16 mouse cellular contexts compared by ENCODE assay signal in genomic region chrX:101377076-101377475, GRCm38 (mm10). TPM values are rescaled to one million over a fixed set of nuclear protein-coding genes. Genes with fewer than 3 reads are reported as not detected.
DNase-seq lines count a peak whose midpoint lies in the region; ATAC-seq and TF ChIP-seq lines count a peak whose summit lies in the region.
"Had no signal": no experiment of that assay in that cellular context is flagged by ENCODE, and none has a peak within 500 bp of the region (broad histone marks: within the 10 kb centered on the region; RNA-seq: fewer than 3 reads in every experiment).

No protein-coding gene starts in this region.

- H3K27me3 ChIP-seq in testis, adult 2 months (ENCODE audit: control insufficient read depth, insufficient read depth, low read length): no peaks in the 10 kb centered on the region
- H3K27me3 ChIP-seq in liver, embryonic 15.5 days: peaks cover 7% of the 10 kb centered on the region
- H3K27me3 ChIP-seq: hindbrain, embryonic 15.5 days had no signal

- peak overlapping the region; percentile 14; the same call in 1 of the 2 replicates for H3K4me3 ChIP-seq in testis, adult 2 months (ENCODE audit: control insufficient read depth, low read depth, low read length)
- H3K4me3 ChIP-seq in liver, embryonic 15.5 days (replicated peaks): peak overlapping the region; percentile 32
- H3K4me3 ChIP-seq: embryonic facial prominence, embryonic 15.5 days; hindbrain, embryonic 15.5 days; limb, embryonic 10.5 days; neural tube, embryonic 15.5 days had no signal

- H3K36me3 ChIP-seq in testis, adult 2 months (ENCODE audit: control insufficient read depth, insufficient read depth, low read length): no peaks in the 10 kb centered on the region
- no peaks in the 10 kb centered on the region for H3K36me3 ChIP-seq in liver, embryonic 15.5 days (replicated peaks)
- H3K36me3 ChIP-seq: embryonic facial prominence, embryonic 15.5 days; hindbrain, embryonic 15.5 days; limb, embryonic 10.5 days; neural tube, embryonic 15.5 days had no signal

- no peaks in the 10 kb centered on the region for H3K9me3 ChIP-seq in liver, embryonic 15.5 days (replicated peaks)
- H3K9me3 ChIP-seq: embryonic facial prominence, embryonic 15.5 days; hindbrain, embryonic 15.5 days; limb, embryonic 10.5 days; neural tube, embryonic 15.5 days had no signal

- no peak for TF ChIP-seq CTCF in testis, adult 2 months (IDR thresholded peaks at IDR 0.05; ENCODE audit: control insufficient read depth, insufficient read depth, insufficient replicate concordance, low read depth, low read length)

- H3K4me2 ChIP-seq in liver, embryonic 15.5 days: no peak overlapping the region
- H3K4me2 ChIP-seq: embryonic facial prominence, embryonic 15.5 days; hindbrain, embryonic 15.5 days; neural tube, embryonic 15.5 days had no signal

- ATAC-seq in liver, embryonic 15.5 days (ENCODE audit: insufficient read depth): peak; percentile 72

- no peak overlapping the region for H3K27ac ChIP-seq in testis, adult 2 months (ENCODE audit: control insufficient read depth, insufficient read depth, low read depth, low read length)
- peak overlapping the region; percentile 29; the same call in 1 of the 2 replicates for H3K27ac ChIP-seq in liver, embryonic 15.5 days (replicated peaks)
- H3K27ac ChIP-seq: embryonic facial prominence, embryonic 15.5 days; hindbrain, embryonic 15.5 days; limb, embryonic 10.5 days; neural tube, embryonic 15.5 days had no signal

- 38% methylated on average over 4 of the region's 4 CpGs for WGBS in liver, embryonic 15.5 days (ENCODE audit: insufficient replicate concordance)

- TF ChIP-seq POLR2A in testis, adult 2 months (IDR thresholded peaks at IDR 0.05; ENCODE audit: control insufficient read depth, low read depth, low read length): no peak

- H3K9ac ChIP-seq in liver, embryonic 15.5 days: no peak overlapping the region
- H3K9ac ChIP-seq: embryonic facial prominence, embryonic 15.5 days; hindbrain, embryonic 15.5 days; neural tube, embryonic 15.5 days had no signal

- H3K4me1 ChIP-seq in testis, adult 2 months (ENCODE audit: control insufficient read depth, insufficient read depth, low read length): no peaks in the 10 kb centered on the region
- no peaks in the 10 kb centered on the region; the same call in 1 of the 2 replicates for H3K4me1 ChIP-seq in liver, embryonic 15.5 days (replicated peaks)
- H3K4me1 ChIP-seq: embryonic facial prominence, embryonic 15.5 days; hindbrain, embryonic 15.5 days; limb, embryonic 10.5 days; neural tube, embryonic 15.5 days had no signal

- no peak for DNase-seq in testis, postnatal 10 days (ENCODE audit: low spot score)
- peak; percentile 76 for DNase-seq in kidney, postnatal 14 days
- no peak for DNase-seq in heart, adult 18-20 months
- no peak for DNase-seq in spleen, postnatal 36 days (ENCODE audit: low spot score in 2 of 2)
- DNase-seq in ovary, adult 18-20 months (ENCODE audit: low spot score): no peak
- no peak for DNase-seq in right cerebral cortex, postnatal 25 days
- DNase-seq: adrenal gland, postnatal 14 days; B cell, adult 2 months; thymus, adult 18-20 months had no signal

RNA-seq across cellular contexts. Expression of gene Gjb1, which starts 0.9 kb away (rescaled TPM):
- 0.69 TPM in 1 of 2 replicates, not detected in the other for polyA plus RNA-seq in testis, adult 2 months (2012; rRNA removed)
- 111 and 148 TPM in 2 replicates for polyA plus RNA-seq in liver, embryonic 15.5 days (2015; fragmentation: Nextera tagmentation; extraction: Ambion mirVana)
- not detected for total RNA-seq in heart, adult 18-20 months (2021)
- polyA plus RNA-seq: heart, embryonic 14.5 days; limb, embryonic 10.5 days had no signal

RNA-seq across cellular contexts. Expression of gene Zmym3, which starts 43.6 kb away (rescaled TPM):
- 38.6 and 43.4 TPM in 2 replicates for polyA plus RNA-seq in testis, adult 2 months (2012; rRNA removed)
- polyA plus RNA-seq in liver, embryonic 15.5 days (2015; fragmentation: Nextera tagmentation; extraction: Ambion mirVana): 5.9 and 8.3 TPM in 2 replicates
- 10 to 100 TPM; 13.1 to 15.9 TPM for total RNA-seq in heart, adult 18-20 months (2021)

RNA-seq across cellular contexts. Expression of gene Nono, which starts 52.0 kb away (rescaled TPM):
- polyA plus RNA-seq in testis, adult 2 months (2012; rRNA removed): 16.1 and 16.3 TPM in 2 replicates
- 107 TPM in 2 replicates for polyA plus RNA-seq in liver, embryonic 15.5 days (2015; fragmentation: Nextera tagmentation; extraction: Ambion mirVana)
- total RNA-seq in heart, adult 18-20 months (2021): 10 to 100 TPM; 58.2 to 60.3 TPM

Comparison
In these comparisons a context has a peak if more than half of its experiments do, and no peak if none do; other contexts are left out.
1. RNA of gene Gjb1, which starts 0.9 kb away (polyA plus RNA-seq): 111 to 148 TPM in liver, embryonic 15.5 days; 0.69 TPM in testis, adult 2 months; every median in the first group is over 10 times any median in the second.